Mouse (Mus musculus) forebrain, embryonic 11.5 days (tissue): Measurements from ENCODE around the gene Tgm2. TPM values are rescaled to one million over a fixed set of nuclear protein-coding genes. Genes with fewer than 3 reads are reported as not detected.

Source experiments
- ATAC-seq: fragments of 200-750 bp; cut with Nextera tagmentation; replicated peaks from 2 replicates; pipeline ENCODE4 v1.8.0; 2017; ENCODE audit warnings: moderate TSS enrichment; ENCODE audit not compliant: low FRiP score
- DNase-seq: peaks from one replicate; pipeline ENCODE4 v3.0.0-alpha.2; 2017; ENCODE audit warnings: low spot score
- H3K27ac ChIP-seq: fragments of 300-500 bp; sonication (generic); 2 replicates; pipeline ENCODE4 v1.5.1; 2014; ENCODE audit warnings: low read depth, low read length
- H3K27me3 ChIP-seq: fragments of 300-500 bp; sonication (generic); 2 replicates; pipeline ENCODE4 v1.6.1; 2014; ENCODE audit warnings: mild to moderate bottlenecking, low read length, mixed read lengths; ENCODE audit not compliant: control insufficient read depth, insufficient read depth
- H3K36me3 ChIP-seq: fragments of 300-500 bp; sonication (generic); 2 replicates; pipeline ENCODE4 v1.6.1; 2014; ENCODE audit warnings: mild to moderate bottlenecking, low read length, moderate library complexity, mixed read lengths; ENCODE audit not compliant: control insufficient read depth, insufficient read depth
- H3K4me1 ChIP-seq: fragments of 300-500 bp; sonication (generic); replicated peaks from 2 replicates; pipeline ENCODE4 v1.6.1; 2014; ENCODE audit warnings: low read length, mixed read lengths; ENCODE audit not compliant: control insufficient read depth, insufficient read depth
- H3K4me2 ChIP-seq: fragments of 300-500 bp; sonication (generic); 2 replicates; pipeline ENCODE4 v1.6.1; 2014; ENCODE audit warnings: low read depth, mild to moderate bottlenecking, low read length, moderate library complexity, mixed read lengths; ENCODE audit not compliant: severe bottlenecking
- H3K4me3 ChIP-seq: fragments of 300-500 bp; sonication (generic); 2 replicates; pipeline ENCODE4 v1.5.1; 2014; ENCODE audit warnings: low read depth, low read length
- H3K9ac ChIP-seq: fragments of 300-500 bp; sonication (generic); 2 replicates; pipeline ENCODE4 v1.6.1; 2014; ENCODE audit warnings: low read length
- H3K9me3 ChIP-seq: fragments of 300-500 bp; sonication (generic); 2 replicates; pipeline ENCODE4 v1.6.1; 2016; ENCODE audit warnings: low read length, mixed read lengths; ENCODE audit not compliant: control insufficient read depth
- WGBS: fragments of 180-500 bp; shearing (Covaris S2); extraction: QIAGEN DNeasy Blood & Tissue Kit; methylation state at CpG from one replicate; pipeline ENCODE4 v1.1.7; 2014; 5-methylcytosine and 5-hydroxymethylcytosine counted together
- polyA plus RNA-seq: library from polyadenylated mRNA; unstranded; fragments of >200 nt; fragmentation: Nextera tagmentation; extraction: Ambion mirVana; gene quantifications from 2 replicates; pipeline ENCODE4 v1.2.1, GENCODE M21; 2014

The Tgm2 gene
- polyA plus RNA-seq, 1 experiment from 2014 or later: 4.2 TPM

DNA sequence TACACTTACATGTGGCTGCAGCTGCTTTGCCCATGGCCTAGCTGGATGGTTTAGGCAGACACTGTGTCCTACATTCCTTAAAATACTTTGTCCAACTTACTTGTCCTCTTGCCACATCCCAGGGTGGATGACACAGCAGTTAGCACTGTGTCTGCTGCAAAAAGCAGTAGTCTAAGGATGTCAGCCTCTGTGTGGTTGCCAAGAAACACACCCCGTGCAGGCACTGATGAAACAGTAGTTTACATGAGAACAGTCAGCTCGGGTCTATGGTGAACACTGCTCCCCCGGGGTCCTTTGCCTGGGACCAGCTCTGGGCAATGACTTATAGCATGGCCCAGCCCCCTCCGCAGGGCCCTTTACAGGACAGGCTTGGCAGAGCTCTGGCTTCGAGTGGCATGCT, 52.9 kb downstream of the Tgm2 start:
- H3K27ac ChIP-seq: no peak overlapping the region
- H3K4me1 ChIP-seq: no peaks in the 10 kb centered on the region
- ATAC-seq (no peak), DNase-seq (no peak)
- 69% methylated on average over 5 of the region's 5 CpGs for WGBS
- H3K9me3 ChIP-seq: no peaks in the 10 kb centered on the region
- no peaks in the 10 kb centered on the region for H3K36me3 ChIP-seq
- H3K4me2 ChIP-seq: no peak overlapping the region
- no peak overlapping the region for H3K9ac ChIP-seq
- no peaks in the 10 kb centered on the region for H3K27me3 ChIP-seq
- no peak overlapping the region for H3K4me3 ChIP-seq

DNA sequence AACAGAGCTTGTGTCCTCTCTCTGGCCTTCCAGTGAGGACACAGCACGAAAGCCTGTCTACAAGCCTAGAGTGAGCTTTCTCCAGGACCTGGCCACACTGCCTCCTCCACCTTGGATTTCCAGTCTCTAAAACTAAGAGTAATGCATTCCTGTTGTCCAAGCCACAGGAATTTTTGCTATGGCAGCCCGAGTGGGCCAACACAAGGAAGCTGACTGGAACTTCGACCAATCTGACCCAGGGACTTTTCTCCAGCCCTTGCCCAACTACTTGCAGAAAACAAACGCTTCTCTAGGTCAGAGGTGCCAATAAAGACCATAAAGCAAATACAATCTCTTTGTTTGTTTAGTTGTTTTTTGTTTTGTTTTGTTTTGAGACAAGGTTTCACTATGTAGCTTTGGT, 56.1 kb downstream of the Tgm2 start:
- H3K36me3 ChIP-seq: no peaks in the 10 kb centered on the region
- H3K9ac ChIP-seq: no peak overlapping the region
- DNase-seq (no peak), ATAC-seq (no peak)
- H3K4me1 ChIP-seq: no peaks in the 10 kb centered on the region
- H3K27me3 ChIP-seq: no peaks in the 10 kb centered on the region
- no peak overlapping the region for H3K27ac ChIP-seq
- H3K9me3 ChIP-seq: no peaks in the 10 kb centered on the region
- no peak overlapping the region for H3K4me2 ChIP-seq
- 87% methylated on average over 4 of the region's 4 CpGs for WGBS
- no peak overlapping the region for H3K4me3 ChIP-seq

DNA sequence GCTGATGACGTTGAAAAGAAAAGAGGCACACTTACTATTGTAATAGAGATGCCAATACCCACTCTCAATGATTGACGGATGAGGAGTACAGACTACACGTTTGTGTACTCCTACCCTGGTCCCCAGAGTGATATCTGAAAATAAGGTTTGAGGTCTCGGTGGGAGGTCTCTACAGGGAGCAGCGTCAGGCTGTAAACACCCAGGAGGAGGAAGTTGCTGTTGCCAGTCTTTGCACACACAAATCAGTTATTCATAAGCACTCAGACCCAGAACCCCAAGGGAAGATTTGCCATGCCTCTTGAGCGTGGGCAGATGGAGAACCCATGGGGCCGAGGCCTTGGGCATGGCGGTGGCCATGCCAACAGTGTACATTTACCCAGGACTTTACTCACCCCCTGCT, 61.8 kb downstream of the Tgm2 start:
- H3K27ac ChIP-seq: no peak overlapping the region
- WGBS: 55% methylated on average over 8 of the region's 8 CpGs
- no peaks in the 10 kb centered on the region for H3K9me3 ChIP-seq
- H3K9ac ChIP-seq: no peak overlapping the region
- no peaks in the 10 kb centered on the region for H3K27me3 ChIP-seq
- DNase-seq (no peak), ATAC-seq (no peak)
- no peaks in the 10 kb centered on the region for H3K4me1 ChIP-seq
- no peaks in the 10 kb centered on the region for H3K36me3 ChIP-seq
- no peak overlapping the region for H3K4me3 ChIP-seq
- H3K4me2 ChIP-seq: no peak overlapping the region

DNA sequence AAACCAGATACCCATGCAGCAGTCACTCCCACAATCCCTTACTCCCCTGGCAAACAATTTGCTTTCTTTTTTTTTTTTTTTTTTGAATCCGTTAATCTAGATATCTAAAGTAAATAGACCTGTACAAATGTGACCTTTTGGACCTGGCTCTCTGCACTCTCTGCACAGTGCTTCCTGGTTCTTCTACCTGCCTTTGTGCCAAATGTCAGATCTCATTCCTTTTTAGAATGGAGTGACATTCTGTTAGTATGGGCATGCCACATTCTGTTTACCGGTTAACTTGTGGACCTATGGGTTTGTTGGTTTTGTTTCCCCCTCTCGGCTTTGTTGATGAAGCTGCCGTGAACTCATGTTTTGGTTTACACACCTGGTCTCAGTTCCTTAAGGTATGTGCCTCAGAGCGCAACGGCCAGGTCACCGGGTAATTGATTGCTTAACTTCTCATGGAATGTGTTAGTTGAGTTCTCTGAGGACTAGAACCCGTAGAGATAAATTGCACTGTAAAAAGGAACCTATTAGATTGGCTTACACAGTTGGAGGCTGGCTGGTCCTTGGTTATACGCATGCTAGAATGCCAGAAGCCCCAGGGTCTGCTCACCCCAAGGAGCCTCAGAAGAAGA, 65.5 kb downstream of the Tgm2 start:
- Histone ChIP-seq H3K9ac (no peak overlapping the region), H3K4me1 (no peaks in the 10 kb centered on the region), H3K27me3 (no peaks in the 10 kb centered on the region), H3K4me2 (no peak overlapping the region), H3K36me3 (no peaks in the 10 kb centered on the region; the same call in 1 of the 2 replicates), H3K4me3 (no peak overlapping the region), H3K27ac (no peak overlapping the region), H3K9me3 (no peaks in the 10 kb centered on the region)
- 89% methylated on average over 9 of the region's 9 CpGs for WGBS
- ATAC-seq (no peak), DNase-seq (no peak)

DNA sequence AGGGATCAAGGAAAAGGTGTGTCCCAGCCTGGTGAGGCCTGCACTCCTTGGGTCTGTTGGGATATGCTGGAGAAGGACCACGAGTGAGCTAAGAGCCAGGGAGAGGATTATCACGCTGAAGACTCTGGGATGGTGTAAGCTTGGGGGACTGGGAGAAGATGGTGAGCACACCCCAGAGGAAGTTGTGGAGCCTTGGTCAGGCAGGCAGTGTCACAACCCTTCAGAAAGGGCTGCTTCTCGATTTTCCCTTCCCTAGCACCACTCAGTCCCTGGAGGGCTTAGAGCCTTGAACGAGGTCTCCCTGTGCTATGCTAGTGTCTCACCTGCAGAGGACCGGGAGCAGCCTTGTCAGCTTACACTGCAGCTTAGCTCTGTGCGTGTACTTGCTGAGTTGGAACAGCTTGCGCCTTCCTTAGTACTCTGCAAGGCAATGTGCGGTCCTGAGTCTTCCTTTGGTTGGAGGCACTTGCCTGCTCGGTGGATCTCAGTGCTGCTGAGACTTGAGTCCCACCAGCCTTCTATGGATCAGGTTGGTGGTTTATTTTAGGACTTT, 66.3 kb downstream of the Tgm2 start:
- no peaks in the 10 kb centered on the region for H3K4me1 ChIP-seq
- 64% methylated on average over 9 of the region's 9 CpGs for WGBS
- H3K9me3 ChIP-seq: no peaks in the 10 kb centered on the region
- no peak overlapping the region for H3K9ac ChIP-seq
- no peak overlapping the region for H3K27ac ChIP-seq
- no peaks in the 10 kb centered on the region for H3K27me3 ChIP-seq
- no peaks in the 10 kb centered on the region; the same call in 1 of the 2 replicates for H3K36me3 ChIP-seq
- no peak overlapping the region for H3K4me3 ChIP-seq
- ATAC-seq: no peak
- no peak for DNase-seq
- H3K4me2 ChIP-seq: no peak overlapping the region

DNA sequence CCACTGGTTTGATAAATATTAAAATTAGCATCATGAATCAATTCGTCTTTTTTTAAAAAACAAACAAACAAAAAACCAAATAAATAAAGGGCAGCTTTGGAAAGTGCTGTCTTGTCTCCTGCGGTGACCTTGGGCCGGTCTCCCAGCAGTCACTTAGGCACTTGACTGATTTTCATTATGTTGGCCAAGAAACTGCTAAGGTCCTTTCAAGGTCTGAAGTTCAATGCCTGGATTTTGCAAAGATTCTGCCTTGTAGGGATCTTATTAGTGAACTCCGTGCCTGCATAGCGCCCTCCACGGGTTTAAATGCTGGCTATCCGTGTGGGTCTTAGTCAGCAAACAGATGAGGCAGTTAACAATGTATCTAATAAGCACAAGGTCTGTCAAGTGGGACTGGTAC, 67.3 kb downstream of the Tgm2 start:
- no peaks in the 10 kb centered on the region; the same call in 1 of the 2 replicates for H3K36me3 ChIP-seq

DNA sequence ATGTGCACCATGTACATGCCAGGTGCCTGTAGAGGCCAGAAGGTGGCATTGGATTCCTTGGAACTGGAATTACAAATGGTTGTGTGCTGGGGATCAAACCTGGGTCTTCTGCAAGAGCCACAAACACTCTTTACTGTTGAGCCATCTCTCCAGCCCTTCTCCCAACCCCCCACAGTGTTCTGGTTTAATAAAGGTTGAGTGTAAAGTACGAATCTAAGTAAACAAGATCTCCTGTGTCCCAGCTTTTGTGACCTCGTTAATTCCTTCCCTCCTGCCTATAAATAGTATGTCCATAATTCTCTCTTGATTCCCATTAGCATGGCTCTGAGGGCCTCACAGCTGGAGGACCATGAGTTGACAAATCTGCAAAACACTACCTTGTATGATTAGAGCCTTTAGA, 68.3 kb downstream of the Tgm2 start:
- Histone ChIP-seq H3K27me3 (no peaks in the 10 kb centered on the region), H3K4me1 (no peaks in the 10 kb centered on the region), H3K9me3 (no peaks in the 10 kb centered on the region), H3K36me3 (no peaks in the 10 kb centered on the region; the same call in 1 of the 2 replicates), H3K9ac (no peak overlapping the region), H3K4me3 (no peak overlapping the region), H3K27ac (0 out of 2 replicates have a peak overlapping the region, but pooled peaks have one; percentile 1), H3K4me2 (no peak overlapping the region)
- peak; percentile 50 for DNase-seq
- ATAC-seq: no peak
- WGBS: 59% methylated on average over 2 of the region's 2 CpGs

More for the DNA sequence above, 67.3 kb downstream of the Tgm2 start:
- whole genome bisulfite sequencing: 64% methylated on average over 7 of the region's 7 CpGs
- Histone ChIP-seq H3K9me3 (no peaks in the 10 kb centered on the region), H3K4me2 (no peak overlapping the region), H3K9ac (no peak overlapping the region), H3K4me1 (no peaks in the 10 kb centered on the region), H3K27ac (no peak overlapping the region), H3K27me3 (no peaks in the 10 kb centered on the region), H3K4me3 (no peak overlapping the region)
- ATAC-seq (no peak), DNase-seq (no peak)

DNA sequence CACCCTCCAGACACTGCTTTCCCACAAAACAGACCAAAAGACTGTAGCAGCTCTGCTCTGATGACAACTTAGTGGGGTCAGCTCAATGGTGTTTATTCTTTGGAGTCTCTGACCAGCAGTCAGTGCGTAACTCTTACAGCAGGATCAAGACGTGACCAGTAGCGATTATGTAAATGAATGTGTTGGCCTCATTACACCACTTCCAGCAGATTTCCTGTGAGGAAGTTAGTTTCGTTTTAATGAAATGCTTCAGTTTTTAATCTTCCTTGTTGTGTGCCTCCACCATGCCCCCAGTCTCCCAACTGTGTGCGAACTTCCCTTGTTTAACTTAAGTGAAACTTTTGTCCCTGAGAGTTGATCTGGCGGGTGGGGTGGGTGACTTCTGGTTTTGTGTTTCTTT, 69.5 kb downstream of the Tgm2 start:
- no peak for ATAC-seq
- Histone ChIP-seq H3K27me3 (no peaks in the 10 kb centered on the region), H3K4me1 (no peaks in the 10 kb centered on the region), H3K9ac (no peak overlapping the region), H3K27ac (no peak overlapping the region), H3K36me3 (no peaks in the 10 kb centered on the region; the same call in 1 of the 2 replicates), H3K9me3 (no peaks in the 10 kb centered on the region), H3K4me3 (no peak overlapping the region), H3K4me2 (no peak overlapping the region)
- peak; percentile 5 for DNase-seq
- 90% methylated on average over 6 of the region's 6 CpGs for WGBS

DNA sequence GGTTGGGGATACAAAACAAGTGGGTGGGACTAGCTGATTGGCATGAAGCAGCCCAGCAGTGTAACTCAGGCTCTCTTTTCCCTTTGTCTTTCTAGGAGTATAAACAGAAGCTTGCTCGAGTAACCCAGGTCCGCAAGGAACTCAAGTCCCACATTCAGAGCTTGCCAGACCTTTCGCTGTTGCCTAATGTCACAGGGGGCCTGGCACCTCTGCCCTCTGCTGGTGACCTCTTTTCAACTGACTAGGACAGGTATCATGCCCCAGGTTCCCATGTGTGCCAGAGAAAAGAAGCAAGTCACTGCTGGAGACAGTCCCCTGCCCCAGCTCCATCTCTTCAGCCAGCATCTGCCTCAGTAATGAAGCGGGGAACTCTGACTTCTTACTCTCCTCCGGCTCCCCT, 71.4 kb downstream of the Tgm2 start:
- WGBS: 90% methylated on average over 5 of the region's 5 CpGs
- H3K36me3 ChIP-seq: no peaks in the 10 kb centered on the region; the same call in 1 of the 2 replicates
- peak; percentile 15 for DNase-seq

More for the DNA sequence above, 71.4 kb downstream of the Tgm2 start:
- no peaks in the 10 kb centered on the region for H3K4me1 ChIP-seq
- H3K9me3 ChIP-seq: no peaks in the 10 kb centered on the region
- H3K9ac ChIP-seq: no peak overlapping the region
- no peaks in the 10 kb centered on the region for H3K27me3 ChIP-seq
- ATAC-seq: no peak
- H3K4me2 ChIP-seq: no peak overlapping the region
- H3K4me3 ChIP-seq: no peak overlapping the region
- H3K27ac ChIP-seq: no peak overlapping the region
